Mouse (Mus musculus) gastrocnemius, adult 18-20 months (tissue): ENCODE measurements around the gene Gata3. TPM values are rescaled to one million over a fixed set of nuclear protein-coding genes. Genes with fewer than 3 reads are reported as not detected.

Experiments used
- DNase-seq: peaks from one replicate; pipeline ENCODE4 v3.0.0; 2021; ENCODE audit warnings: low spot score
- total RNA-seq, 2 experiments: library from RNA; stranded (reverse); gene quantifications; 2 replicates each; pipeline ENCODE4 v1.2.3; 2021

Gata3 gene
- total RNA-seq, 2 experiments from 2014 or later = 0.18 to 0.43 TPM

GRCm38 (mm10) chr2:9874467-9875219, 15.2 kb downstream of the Gata3 start:
- no peak for DNase-seq

GRCm38 (mm10) chr2:9873757-9874156, 16.1 kb downstream of the Gata3 start:
- no peak for DNase-seq

GRCm38 (mm10) chr2:9872682-9873081, 17.2 kb downstream of the Gata3 start:
- DNase-seq = no peak

GRCm38 (mm10) chr2:9871798-9872197, 18.0 kb downstream of the Gata3 start:
- no peak for DNase-seq

GRCm38 (mm10) chr2:9871141-9871716, 18.6 kb downstream of the Gata3 start:
- no peak for DNase-seq

- no peak for DNase-seq
These were observed 22.6 kb downstream of the Gata3 start for GRCm38 (mm10) chr2:9867092-9867825.

GRCm38 (mm10) chr2:9860698-9861097, 29.1 kb downstream of the Gata3 start:
- no peak for DNase-seq

- no peak for DNase-seq
These were observed 34.0 kb downstream of the Gata3 start for GRCm38 (mm10) chr2:9855861-9856260.

GRCm38 (mm10) chr2:9852851-9853576, 36.8 kb downstream of the Gata3 start:
- no peak for DNase-seq

GRCm38 (mm10) chr2:9835195-9835594, 54.6 kb downstream of the Gata3 start:
- DNase-seq = no peak

- no peak for DNase-seq
These were observed 56.1 kb downstream of the Gata3 start for GRCm38 (mm10) chr2:9833712-9834111.

GRCm38 (mm10) chr2:9827624-9828023, 62.2 kb downstream of the Gata3 start:
- DNase-seq = no peak

GRCm38 (mm10) chr2:9820611-9821010, 69.2 kb downstream of the Gata3 start:
- no peak for DNase-seq

GRCm38 (mm10) chr2:9818177-9818785, 71.6 kb downstream of the Gata3 start:
- no peak for DNase-seq

Other genes with a start within 250 kb of the Gata3 start
- gene 4930412O13Rik, start 8.8 kb downstream of the Gata3 start, total RNA-seq = not detected
- gene 9230102O04Rik, start 494 bp downstream of the Gata3 start, total RNA-seq = not detected
- 10 to 100 TPM in 1 of 2 experiments, 1 to 10 TPM in 1; 9.4 to 10.8 TPM for gene Taf3, start 158.6 kb upstream of the Gata3 start, total RNA-seq
- gene Atp5c1, start 190.5 kb upstream of the Gata3 start, total RNA-seq = 100 to 1,000 TPM; 791 to 847 TPM
- gene Kin, start 190.6 kb upstream of the Gata3 start, total RNA-seq = 1 to 10 TPM; 5.9 to 7.2 TPM
- 1 to 10 TPM in 1 of 2 experiments, under 1 TPM in 1; 0.23 to 1.1 TPM for gene Itih2, start 241.4 kb upstream of the Gata3 start, total RNA-seq